Mouse (Mus musculus): ENCODE data around the gene Rrbp1.

Gene Rrbp1

GRCm38 (mm10) chr2:144014051-144014450 is 3.0 kb upstream of the Rrbp1 start:
- no peak for TF ChIP-seq GATA4 (IDR thresholded peaks at IDR 0.05; ENCODE audit: insufficient replicate concordance, low read length)

- no peak for TF ChIP-seq GATA4 (IDR thresholded peaks at IDR 0.05; ENCODE audit: insufficient replicate concordance, low read length)
Measured at GRCm38 (mm10) chr2:144010282-144011044, 600 bp downstream of the Rrbp1 start.

- peak; percentile 98 for TF ChIP-seq GATA4 (IDR thresholded peaks at IDR 0.05; ENCODE audit: insufficient replicate concordance, low read length)
Measured at GRCm38 (mm10) chr2:144009551-144010281, 1.3 kb downstream of the Rrbp1 start.

GRCm38 (mm10) chr2:144009081-144009480 is 2.0 kb downstream of the Rrbp1 start:
- no peak for TF ChIP-seq GATA4 (IDR thresholded peaks at IDR 0.05; ENCODE audit: insufficient replicate concordance, low read length)

GRCm38 (mm10) chr2:144007211-144007610 is 3.9 kb downstream of the Rrbp1 start:
- no peak for TF ChIP-seq GATA4 (IDR thresholded peaks at IDR 0.05; ENCODE audit: insufficient replicate concordance, low read length)

GRCm38 (mm10) chr2:144006686-144007085 is 4.4 kb downstream of the Rrbp1 start:
- no peak for TF ChIP-seq GATA4 (IDR thresholded peaks at IDR 0.05; ENCODE audit: insufficient replicate concordance, low read length)

GRCm38 (mm10) chr2:144005166-144005955 is 5.7 kb downstream of the Rrbp1 start:
- no peak for TF ChIP-seq GATA4 (IDR thresholded peaks at IDR 0.05; ENCODE audit: insufficient replicate concordance, low read length)

- no peak for TF ChIP-seq GATA4 (IDR thresholded peaks at IDR 0.05; ENCODE audit: insufficient replicate concordance, low read length)
Measured at GRCm38 (mm10) chr2:144003544-144003943, 7.5 kb downstream of the Rrbp1 start.

GRCm38 (mm10) chr2:144002229-144002984 is 8.7 kb downstream of the Rrbp1 start:
- no peak for TF ChIP-seq GATA4 (IDR thresholded peaks at IDR 0.05; ENCODE audit: insufficient replicate concordance, low read length)

- no peak for TF ChIP-seq GATA4 (IDR thresholded peaks at IDR 0.05; ENCODE audit: insufficient replicate concordance, low read length)
Measured at GRCm38 (mm10) chr2:143992977-143993376, 18.1 kb downstream of the Rrbp1 start.

- no peak for TF ChIP-seq GATA4 (IDR thresholded peaks at IDR 0.05; ENCODE audit: insufficient replicate concordance, low read length)
Measured at GRCm38 (mm10) chr2:143991964-143992672, 18.9 kb downstream of the Rrbp1 start.

GRCm38 (mm10) chr2:143990997-143991396 is 20.1 kb downstream of the Rrbp1 start:
- TF ChIP-seq GATA4 (IDR thresholded peaks at IDR 0.05; ENCODE audit: insufficient replicate concordance, low read length) = no peak

GRCm38 (mm10) chr2:143988016-143988415 is 23.0 kb downstream of the Rrbp1 start:
- TF ChIP-seq GATA4 (IDR thresholded peaks at IDR 0.05; ENCODE audit: insufficient replicate concordance, low read length) = no peak

GRCm38 (mm10) chr2:143987485-143987884 is 23.6 kb downstream of the Rrbp1 start:
- no peak for TF ChIP-seq GATA4 (IDR thresholded peaks at IDR 0.05; ENCODE audit: insufficient replicate concordance, low read length)

All from liver, adult (tissue).